Mouse (Mus musculus) embryonic facial prominence, embryonic 12.5 days (tissue): ENCODE data around the gene Srrm1. TPM values are rescaled to one million over a fixed set of nuclear protein-coding genes. Genes with fewer than 3 reads are reported as not detected.

Source experiments
- ATAC-seq: fragments of 200-750 bp; cut with Nextera tagmentation; 2 replicates; pipeline ENCODE4 v1.8.0; 2017; ENCODE audit not compliant: insufficient number of reproducible peaks, insufficient read depth, low FRiP score, low TSS enrichment
- H3K27ac ChIP-seq: fragments of 300-500 bp; sonication (generic); 2 replicates; pipeline ENCODE4 v1.5.1; 2016; ENCODE audit warnings: mild to moderate bottlenecking
- H3K27me3 ChIP-seq: fragments of 300-500 bp; sonication (generic); 2 replicates; pipeline ENCODE4 v1.6.1; 2016; ENCODE audit warnings: mild to moderate bottlenecking, moderate library complexity
- H3K36me3 ChIP-seq: fragments of 300-500 bp; sonication (generic); 2 replicates; pipeline ENCODE4 v1.6.1; 2016; ENCODE audit warnings: mild to moderate bottlenecking
- H3K4me1 ChIP-seq: fragments of 300-500 bp; sonication (generic); 2 replicates; pipeline ENCODE4 v1.6.1; 2016
- H3K4me2 ChIP-seq: fragments of 300-500 bp; sonication (generic); replicated peaks from 2 replicates; pipeline ENCODE4 v1.6.1; 2016; ENCODE audit warnings: mild to moderate bottlenecking, moderate library complexity
- H3K4me3 ChIP-seq: fragments of 300-500 bp; sonication (generic); 2 replicates; pipeline ENCODE4 v1.5.1; 2016; ENCODE audit warnings: mild to moderate bottlenecking
- H3K9ac ChIP-seq: fragments of 300-500 bp; sonication (generic); 2 replicates; pipeline ENCODE4 v1.6.1; 2016; ENCODE audit warnings: mild to moderate bottlenecking, moderate library complexity
- H3K9me3 ChIP-seq: fragments of 300-500 bp; sonication (generic); 2 replicates; pipeline ENCODE4 v1.6.1; 2016; ENCODE audit warnings: mild to moderate bottlenecking, moderate library complexity
- WGBS: fragments of 180-500 bp; shearing (Covaris S2); methylation state at CpG from one replicate; pipeline ENCODE4 v1.1.7; 2016; 5-methylcytosine and 5-hydroxymethylcytosine counted together
- polyA plus RNA-seq: library from polyadenylated mRNA; unstranded; fragments of >200 nt; fragmentation: Nextera tagmentation; extraction: Ambion mirVana; gene quantifications from 2 replicates; pipeline ENCODE4 v1.2.1, GENCODE M21; 2016

Gene Srrm1
- polyA plus RNA-seq, 1 experiment from 2014 or later = 276 TPM

- Histone ChIP-seq H3K27me3 (0 out of 2 replicates have a peak, but pooled peaks cover 7% of the 10 kb centered on the region), H3K36me3 (no peaks in the 10 kb centered on the region), H3K9me3 (no peaks in the 10 kb centered on the region), H3K4me3 (peak overlapping the region; percentile 88), H3K27ac (peak overlapping the region; percentile 76; the same call in 1 of the 2 replicates), H3K4me1 (peaks cover 42% of the 10 kb centered on the region), H3K9ac (peak overlapping the region; percentile 92), H3K4me2 (peak overlapping the region; percentile 61)
- under 1% methylated on average over 20 of the region's 20 CpGs for WGBS
- ATAC-seq = no peak
Observed at GRCm38 (mm10) chr4:135271419-135271828, 81.7 kb downstream of the Srrm1 start.

Other genes with a start within 250 kb of the Srrm1 start
- gene Runx3, start 232.7 kb downstream of the Srrm1 start, polyA plus RNA-seq = 1.3 TPM in 2 replicates
- 171 and 176 TPM in 2 replicates for gene Clic4, start 80.5 kb downstream of the Srrm1 start, polyA plus RNA-seq
- gene Ncmap, start 44.9 kb upstream of the Srrm1 start, polyA plus RNA-seq = 3.5 and 3.9 TPM in 2 replicates
- 14.6 and 17.2 TPM in 2 replicates for gene Rcan3, start 80.5 kb upstream of the Srrm1 start, polyA plus RNA-seq
- gene Stpg1, start 141.5 kb upstream of the Srrm1 start, polyA plus RNA-seq = 0.23 TPM in 1 of 2 replicates, not detected in the other
- 2.6 and 3.1 TPM in 2 replicates for gene Nipal3, start 141.7 kb upstream of the Srrm1 start, polyA plus RNA-seq
- 13.2 and 15.4 TPM in 2 replicates for gene Grhl3, start 220.3 kb upstream of the Srrm1 start, polyA plus RNA-seq